Mouse (Mus musculus) T-helper 17 cell (primary cell): Measurements from ENCODE around the gene Zbed4.
"Not testable (repeated sequence)": the region's sequence is repeated elsewhere in the genome, so short reads cannot be mapped to it uniquely, and the experiment has no call there.

Experiments
- in situ Hi-C, 2 experiments: fragments of 300-600 bp; cut with MboI, MseI; formaldehyde crosslinking; loops; 1 replicate in 1 of 2; 2 replicates in 1 of 2; pipeline ENCODE4 v1.15.1; 2025; ENCODE audit warnings: high pct_unique_total_duplicates in 2 of 2

Zbed4 gene

DNA sequence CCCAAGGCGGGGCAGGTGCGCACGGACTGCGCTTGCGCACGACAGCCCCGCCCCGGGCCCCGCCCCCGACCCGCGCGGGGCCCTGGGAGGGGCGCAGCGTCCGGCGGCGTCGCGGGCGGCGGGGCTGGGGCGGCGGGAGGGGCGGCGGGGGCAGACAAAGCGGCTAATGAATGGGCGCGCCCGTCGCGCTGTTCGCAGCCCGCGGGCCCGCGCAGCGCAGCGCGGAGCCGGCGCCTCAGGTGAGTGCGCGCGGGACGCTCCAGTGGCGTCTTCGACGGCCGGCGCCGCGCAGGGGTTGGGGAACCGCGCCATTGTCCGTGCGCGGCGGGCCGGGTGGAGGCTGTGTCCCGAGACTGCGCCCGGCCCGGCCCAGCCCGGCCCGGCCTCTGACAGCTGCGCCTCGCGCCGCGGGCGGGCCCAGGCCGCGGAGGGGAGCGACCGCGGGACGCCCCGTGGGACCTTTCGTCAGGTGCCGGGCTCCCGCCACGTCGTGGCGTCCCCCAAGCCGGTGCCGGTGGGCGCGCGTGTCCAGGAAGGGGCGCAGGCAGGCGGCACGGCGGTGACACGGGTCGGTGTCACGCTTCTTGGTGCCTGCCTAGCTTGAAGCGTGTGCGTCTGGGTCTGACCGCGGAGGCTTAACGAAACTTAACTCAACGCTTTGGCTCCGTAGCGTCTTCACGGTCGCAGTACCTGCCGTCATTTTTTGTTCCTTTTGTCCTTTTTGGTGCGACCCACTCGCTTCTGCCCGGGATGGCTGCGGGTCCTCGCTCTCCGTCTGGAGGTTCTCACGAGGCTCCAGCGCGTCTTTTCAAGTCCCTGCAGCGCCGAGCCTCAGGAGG lies at the start of gene Zbed4:
Gene Zbed4, plus strand, starts transcription at position 97 of the 839 bp plus-strand sequence.
- in situ Hi-C loops = no loop called here

DNA sequence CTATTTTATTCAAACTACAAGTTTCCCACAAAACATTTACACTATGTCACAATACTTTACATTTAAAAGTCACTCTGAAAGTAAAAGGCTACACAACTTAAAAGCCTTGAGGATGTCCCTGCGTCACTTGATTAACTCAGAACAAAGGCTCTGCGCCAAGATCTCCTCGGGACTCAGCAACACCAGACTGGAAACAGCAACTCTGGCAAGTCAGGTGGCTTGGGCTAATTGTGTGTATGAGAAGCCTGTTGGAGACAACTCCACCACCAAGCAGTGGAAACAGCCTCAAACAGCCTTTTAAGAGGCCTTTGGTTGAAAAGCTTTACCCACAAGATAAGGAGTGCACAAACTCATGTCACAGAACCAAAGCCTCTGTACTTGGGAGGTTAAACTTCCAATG lies 49.0 kb upstream of the Zbed4 start:
- in situ Hi-C loops = no loop called here

DNA sequence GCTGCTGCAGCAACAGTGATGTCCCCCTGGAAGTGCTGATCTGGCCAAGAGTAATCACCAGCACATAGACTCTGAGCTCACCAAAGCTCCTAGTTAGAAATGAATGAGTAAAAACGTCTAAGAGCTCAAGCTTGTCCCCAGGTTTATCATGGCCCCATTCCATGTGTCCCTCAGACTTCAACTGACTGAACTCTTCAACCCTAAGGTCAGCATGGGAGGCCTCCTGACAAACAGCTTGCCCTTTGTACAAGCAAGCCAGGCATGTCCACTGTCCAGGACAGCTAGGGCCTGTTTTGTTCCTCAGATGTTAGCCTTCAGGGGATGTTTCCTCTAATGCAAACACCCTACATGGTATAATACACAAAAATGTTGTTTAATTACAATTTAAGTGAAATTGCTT lies 47.2 kb upstream of the Zbed4 start:
- in situ Hi-C loops = no loop called here

DNA sequence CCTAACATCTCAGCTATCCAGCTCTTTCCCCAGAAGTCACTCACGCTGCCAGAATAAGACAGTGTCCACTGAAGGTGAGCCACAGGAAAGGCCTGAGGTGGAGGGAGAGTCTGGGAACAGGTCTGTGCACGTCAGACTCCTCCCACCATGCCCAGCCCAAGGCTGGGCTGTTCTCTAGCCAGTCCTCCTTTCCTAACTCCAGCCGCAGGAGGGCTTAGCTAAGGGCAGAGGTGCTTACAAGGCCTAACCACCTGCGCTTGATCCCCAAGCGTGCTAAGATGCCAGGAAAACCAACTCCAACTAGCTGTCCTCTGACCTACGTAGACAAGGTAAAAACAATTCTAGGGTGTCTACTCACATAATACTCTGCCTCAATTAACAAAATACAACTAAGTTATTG lies 45.1 kb upstream of the Zbed4 start:
- in situ Hi-C loops = no loop called here

DNA sequence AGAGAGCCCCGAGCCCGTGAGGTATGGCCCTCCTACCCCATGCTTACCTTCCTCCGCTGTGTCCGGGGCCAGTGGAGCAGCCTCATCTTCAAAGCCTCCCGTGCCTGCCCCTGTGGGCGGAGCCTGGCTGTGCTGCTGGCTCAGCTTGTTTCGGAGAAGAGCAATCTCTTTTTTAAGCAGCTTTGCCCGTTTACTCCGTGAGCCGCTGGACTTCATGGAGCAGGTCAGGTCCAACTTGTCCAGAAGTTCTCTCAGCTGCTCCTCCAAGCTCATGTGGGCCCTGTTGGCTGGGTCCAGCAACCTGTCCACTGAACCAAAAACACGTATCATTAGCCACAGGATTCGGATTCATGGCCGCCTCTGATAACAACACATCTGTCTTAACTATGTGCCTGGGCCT lies 44.5 kb upstream of the Zbed4 start:
- in situ Hi-C loops = not testable (repeated sequence)

DNA sequence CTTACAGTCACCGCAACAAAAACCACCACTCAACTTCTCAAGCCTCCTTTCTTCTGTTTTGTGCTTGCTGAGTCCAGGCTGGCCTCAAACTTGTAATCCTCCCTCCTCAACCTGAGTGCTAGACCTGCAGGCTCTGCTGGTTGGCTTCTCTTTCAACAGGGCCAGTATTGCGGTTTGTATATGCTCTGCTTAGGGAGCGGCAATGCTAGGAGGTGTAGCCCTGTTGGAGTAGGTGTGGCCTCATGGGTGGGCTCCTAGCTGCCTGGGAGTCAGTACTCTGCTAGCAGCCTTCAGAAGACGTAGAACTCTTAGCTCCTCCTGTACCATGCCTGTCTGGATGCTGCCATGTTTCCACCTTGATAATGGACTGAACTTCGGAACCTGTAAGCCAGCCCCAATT lies 43.3 kb upstream of the Zbed4 start:
- in situ Hi-C loops = no loop called here

DNA sequence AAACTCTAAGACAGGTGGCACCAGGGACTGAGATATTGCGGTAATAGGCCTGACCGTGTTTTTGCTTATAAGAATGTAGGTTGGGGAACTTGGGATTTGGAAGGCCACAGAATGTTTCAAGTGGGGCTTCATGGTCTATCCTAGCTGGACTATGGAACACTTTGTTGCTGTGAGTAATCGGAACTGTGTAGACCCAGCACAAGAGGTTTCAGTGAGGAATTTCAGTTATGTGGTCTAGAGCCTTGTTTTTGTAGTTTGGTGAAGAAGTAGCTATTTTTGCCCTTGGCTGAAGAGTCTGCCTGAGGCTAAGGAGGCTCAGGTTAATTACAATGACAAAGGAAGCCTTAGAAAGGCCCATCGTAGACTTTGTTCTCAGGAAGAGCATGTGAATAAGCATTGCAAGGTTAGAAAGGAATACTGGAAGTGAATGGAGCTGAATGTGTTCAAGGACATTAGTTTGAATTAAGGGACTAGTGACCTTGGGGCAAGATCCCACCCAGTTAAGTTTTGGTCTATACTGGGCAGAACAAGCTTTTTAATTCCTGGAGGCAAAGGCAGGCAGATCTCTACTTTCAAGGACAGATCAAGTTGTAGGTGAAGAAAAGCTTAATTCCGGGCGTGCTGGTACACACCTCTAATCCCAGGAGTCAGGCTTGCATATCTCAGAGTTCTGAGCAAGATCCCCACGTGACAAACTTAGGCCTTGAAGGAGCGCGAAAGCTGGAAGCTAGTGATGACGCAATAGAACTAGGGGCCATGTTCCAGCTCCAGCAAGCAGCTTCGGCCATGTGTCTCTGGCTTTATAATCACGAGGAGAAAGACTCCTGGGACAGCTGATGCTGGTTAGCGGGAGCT lies 42.6 kb upstream of the Zbed4 start:
- in situ Hi-C loops = no loop called here

DNA sequence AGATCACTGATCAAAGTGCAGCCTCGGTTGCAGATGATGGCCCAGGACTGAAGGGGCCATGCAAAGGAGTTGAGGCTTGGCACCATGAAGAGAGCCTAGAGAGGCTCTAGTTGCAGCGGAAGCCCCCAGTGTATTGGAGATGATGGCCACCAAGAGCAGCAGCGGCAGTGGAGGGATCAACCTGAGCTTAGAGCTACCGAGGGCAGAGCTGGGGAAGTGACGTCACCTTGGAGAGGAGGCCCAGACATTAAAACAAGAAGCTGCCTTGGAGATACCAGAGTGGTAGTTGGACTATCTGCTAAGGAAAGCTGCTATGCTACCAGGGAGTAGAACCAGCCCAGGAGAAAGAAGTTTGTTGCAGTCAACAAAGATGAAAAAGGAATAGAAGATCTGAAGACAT lies 41.6 kb upstream of the Zbed4 start:
- in situ Hi-C loops = no loop called here

DNA sequence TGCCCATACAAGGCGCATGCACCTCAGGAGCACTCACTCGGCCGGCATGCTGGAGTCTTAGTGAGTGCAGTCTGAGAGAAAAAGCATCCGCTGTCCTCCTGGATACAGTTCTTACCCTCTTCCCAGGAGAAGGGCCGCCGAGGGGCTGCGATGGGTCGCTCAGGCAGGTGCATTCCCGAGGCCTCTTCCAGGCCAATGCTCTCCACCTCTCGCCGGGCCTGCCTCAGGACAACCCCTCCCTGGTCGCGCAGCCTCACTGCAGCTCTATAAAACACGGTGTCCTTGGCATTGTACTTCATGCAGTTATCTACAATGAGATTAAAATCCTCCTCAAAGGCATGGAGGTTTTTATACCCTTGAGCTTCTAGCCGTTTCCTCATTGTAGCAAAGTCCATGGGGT lies 39.0 kb upstream of the Zbed4 start:
- in situ Hi-C loops = no loop called here

DNA sequence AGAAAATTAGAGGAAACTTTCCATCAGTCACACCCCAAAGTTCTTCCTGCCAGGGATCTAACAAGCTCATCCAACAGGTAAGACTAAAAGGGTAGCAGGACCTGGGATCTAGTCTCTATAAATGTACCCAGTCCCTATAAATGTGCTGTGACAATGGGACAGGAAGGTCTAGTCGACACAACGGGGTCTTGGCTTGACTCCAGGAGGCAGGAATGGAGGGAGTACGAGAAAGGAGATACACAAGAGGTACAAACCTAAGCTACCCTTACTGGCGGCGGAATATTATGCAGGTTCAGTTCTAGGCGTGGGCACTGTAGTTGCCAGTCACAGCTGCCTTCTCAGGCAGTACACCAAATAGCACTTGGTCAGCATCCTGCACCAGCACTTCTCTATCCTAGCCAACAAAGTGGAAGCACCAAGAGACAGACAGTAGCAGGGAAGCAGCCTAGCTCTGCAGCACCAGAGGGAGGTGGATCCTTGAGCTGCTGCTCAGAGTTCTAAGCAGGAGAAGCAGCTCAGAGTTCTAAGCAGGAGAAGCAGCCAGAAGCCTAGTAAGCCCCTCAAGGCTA lies 37.4 kb upstream of the Zbed4 start:
- in situ Hi-C loops = no loop called here

DNA sequence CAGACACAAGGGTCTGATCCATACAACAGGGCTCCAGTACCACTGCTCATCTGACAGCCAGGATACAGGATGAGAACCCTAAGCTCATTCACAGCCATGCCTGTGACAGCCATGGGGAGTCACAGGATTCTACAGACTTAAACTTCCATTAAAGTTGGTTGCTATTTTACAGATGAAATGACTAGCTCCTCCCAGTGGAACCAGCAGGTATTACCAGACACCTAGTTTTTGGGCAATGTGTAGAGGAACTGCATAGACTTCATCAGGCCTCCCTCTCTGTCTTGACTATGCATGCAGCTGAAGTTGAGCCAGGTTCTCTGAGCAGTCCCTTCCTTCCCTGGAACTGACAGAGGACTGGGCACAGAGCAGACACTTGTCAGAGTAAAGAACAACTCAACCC lies 35.1 kb upstream of the Zbed4 start:
- in situ Hi-C loops = no loop called here

DNA sequence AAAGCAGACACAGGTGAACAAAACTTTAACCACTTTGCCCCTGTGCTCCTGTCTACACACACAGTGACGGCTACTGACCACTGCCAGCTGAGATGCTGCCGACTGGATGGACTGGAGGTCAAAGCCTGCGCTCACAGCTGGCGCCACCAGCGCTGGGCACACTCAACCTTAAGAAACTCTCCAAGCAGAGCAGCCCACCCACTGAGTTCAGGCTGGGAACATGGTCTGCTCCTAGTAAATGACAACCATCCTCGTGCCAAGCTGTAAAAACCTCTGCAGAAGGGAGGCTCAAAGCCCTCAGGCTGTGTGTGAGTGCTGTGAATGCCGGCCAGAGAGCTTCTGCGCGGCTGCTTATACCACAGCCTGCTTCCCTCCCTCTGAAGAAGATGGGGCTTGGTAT lies 34.2 kb upstream of the Zbed4 start:
- in situ Hi-C loops = no loop called here

DNA sequence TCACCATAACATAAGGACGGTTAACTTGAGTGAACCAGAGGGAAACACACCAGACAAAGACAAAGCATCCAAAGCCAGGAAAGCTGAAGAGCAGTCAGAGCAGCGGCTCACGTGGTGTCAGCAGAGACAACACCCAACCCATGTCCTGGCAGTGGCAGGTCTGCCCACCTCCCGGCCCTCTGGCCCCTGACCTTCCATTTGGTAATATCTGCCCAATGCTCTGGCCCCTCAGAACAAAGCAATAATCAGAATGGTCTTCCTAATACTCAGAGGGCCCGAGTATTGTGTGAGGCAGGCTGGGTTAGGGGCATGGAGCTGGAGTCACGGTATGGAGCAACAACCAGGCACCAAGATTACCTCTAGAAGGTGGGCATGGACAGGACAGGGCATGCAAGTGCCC lies 28.3 kb upstream of the Zbed4 start:
- in situ Hi-C loops = no loop called here

DNA sequence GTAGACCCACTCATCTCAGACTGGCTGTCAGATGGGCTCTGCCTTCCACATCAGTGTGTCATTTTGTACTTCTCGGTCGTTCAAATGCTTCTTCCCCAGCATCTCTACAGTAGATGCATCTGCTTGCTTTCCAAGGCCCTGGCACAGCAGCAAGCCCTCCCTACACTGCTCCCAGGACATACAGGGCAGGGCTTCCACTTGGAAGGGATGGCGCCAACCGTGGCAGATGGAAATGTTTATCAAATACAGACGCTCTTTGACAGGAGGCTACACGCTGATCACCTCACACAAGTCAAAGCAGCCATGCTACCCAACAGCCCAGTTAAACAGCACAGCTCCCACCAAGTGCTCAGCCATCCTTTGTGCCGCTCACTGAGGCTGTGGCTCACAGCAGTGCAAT lies 27.1 kb upstream of the Zbed4 start:
- in situ Hi-C loops = no loop called here

DNA sequence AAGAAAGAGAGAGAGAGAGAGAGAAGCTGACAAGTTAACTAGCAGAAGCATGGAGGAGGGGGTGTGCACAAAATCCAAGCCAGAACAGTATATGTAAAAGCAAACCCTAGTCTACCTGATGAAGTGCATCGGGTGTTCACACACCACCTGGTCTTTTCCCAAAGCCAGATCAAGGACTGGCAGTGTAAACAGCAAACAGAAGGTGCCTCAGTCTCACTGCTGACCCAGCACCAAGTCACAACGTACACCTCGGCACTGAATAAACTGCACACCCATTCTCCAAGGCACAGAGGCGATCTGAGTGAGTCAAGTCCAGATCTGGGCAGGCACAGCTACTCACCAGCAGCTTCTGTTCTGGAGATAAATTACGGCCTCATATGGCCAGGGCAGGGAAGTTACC lies 26.4 kb upstream of the Zbed4 start:
- in situ Hi-C loops = no loop called here

DNA sequence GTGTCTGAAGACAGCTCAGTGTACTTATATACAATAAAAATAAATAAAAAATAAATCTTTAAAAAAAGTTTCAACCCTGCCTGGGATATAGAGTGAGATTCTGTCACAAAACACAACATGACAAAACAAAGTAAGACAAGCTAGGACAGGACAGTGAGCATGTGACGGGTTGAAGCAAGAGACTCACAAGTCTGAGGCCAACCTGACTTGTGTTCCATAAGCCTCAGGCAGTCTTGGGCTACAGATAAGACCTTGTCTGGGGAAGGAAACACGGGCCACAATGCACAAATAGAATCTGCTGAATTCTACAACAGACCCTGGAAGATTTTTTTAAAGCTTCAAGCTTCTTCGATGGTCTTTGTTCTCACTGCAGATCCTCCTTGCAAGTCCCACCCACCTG lies 24.3 kb upstream of the Zbed4 start:
- in situ Hi-C loops = no loop called here

DNA sequence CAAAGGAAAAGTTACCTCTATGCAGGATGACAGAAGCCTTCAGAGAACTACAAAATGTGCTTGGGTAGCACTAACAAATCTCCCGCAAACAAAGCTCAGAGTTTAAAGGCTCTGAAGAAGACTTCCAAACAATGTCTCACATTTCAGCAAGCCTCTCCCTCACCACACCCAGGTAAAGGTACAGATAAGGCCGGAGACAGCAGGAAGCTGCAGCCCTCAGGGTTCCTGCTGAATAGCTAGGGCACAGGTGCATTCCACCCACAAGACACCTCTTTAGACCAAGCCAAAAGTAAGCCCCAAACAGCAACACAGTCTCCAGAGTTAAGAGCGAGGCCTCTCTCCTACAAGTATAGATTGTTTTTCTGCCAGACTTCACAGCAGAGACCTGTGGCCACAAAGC lies 20.7 kb upstream of the Zbed4 start:
- in situ Hi-C loops = no loop called here

DNA sequence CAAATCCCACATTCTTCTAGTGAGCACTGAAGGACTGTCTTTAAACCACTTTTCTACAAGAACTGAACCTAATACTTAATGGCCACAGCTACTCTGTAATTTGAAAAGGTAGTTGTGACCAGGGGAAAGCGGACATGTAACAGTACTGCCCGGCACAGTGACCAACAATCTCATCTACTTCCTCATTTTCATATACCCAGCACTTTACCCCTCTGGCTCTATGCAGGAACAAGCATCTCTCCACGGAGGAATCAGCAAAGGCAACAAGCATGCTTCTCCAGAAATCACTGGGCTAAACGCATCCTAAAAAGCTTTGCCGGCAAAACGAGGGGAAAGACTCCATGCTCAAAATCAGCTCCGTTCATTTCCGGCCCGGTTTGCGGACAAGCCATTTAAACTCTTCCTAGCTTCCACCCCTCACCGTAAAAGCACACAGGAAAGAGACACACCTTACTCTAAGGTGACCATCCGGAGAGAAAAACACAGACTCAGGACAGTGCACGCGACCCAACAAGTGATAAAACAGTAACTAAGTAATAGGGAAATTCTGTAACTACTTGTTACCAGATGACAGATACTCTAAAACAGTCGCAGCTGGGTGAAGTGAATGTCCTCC lies 18.9 kb upstream of the Zbed4 start:
- in situ Hi-C loops = no loop called here

DNA sequence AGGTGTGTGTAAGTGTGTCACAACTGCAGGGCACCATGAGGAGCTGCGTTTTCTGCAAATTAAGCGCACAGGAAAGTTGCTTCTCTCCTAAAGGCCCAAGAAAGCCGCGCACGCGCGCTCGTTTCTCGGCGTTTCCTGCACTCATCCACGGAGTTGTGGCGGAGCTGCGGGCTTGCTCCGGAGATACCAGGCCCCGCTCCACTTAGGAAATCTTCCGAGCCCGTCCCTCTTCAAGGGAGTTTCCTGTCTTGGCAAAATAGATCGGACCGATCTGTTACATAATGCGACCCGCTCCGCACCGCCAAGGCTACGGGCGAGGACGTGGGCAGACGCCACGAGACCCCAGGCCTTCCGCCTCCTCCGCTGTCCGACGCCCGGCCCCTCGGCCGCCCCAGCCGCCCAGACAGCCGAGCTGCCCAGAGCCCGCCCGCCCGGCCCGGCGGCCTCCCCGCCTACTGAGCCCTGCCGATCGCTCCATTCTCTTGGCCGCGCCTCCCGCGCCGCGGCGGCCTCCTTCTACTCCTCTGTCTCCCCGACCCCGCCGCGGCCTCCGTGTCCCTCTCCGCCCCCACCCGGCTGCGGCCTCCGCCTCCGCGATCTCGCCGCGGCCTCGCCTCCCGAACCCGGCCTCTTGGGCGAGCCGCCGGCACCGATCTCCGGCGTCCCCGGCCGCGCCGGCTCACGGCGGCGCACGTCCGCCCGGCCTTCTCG lies 18.3 kb upstream of the Zbed4 start:
- in situ Hi-C loops = no loop called here

DNA sequence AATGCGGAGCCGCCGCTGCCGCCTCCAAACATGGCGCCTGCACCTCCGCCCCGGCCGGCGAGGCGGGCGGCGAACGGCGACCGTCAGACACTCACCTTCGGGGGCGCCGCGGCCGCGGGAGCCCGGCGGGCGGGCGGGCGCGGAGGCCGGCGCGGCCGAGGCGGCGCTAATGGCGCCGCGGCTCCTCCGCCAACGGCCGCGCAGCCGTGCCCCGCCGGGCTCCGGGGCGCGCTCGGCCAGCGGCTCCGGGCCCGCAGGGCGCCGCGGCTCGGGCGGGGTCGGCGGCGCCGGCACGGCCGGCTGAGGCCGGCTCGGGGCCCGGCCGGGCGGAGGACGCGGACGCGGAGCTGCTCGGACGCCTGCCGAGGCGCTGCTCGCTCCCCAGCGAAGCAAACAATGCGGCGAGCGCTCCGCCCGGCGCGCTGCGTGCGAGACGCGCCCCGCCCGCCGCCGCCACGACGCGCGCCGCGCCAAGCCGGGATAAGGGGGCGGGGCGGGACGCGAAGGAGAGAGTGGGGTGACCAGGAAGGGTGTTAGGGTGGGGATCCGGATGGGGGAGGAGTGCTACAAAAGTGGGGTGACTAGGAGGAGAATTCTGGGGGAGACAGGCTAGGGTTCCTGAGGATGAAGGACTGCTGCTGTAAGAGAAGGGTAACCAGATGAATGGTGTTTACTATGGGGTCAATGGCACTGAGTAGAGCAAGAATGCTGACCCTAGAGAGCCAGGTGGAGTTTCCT lies 17.5 kb upstream of the Zbed4 start, which contains the start of gene Brd1:
Gene Brd1, minus strand, starts transcription at position 400 of the 738 bp plus-strand sequence.
- in situ Hi-C loops = no loop called here

DNA sequence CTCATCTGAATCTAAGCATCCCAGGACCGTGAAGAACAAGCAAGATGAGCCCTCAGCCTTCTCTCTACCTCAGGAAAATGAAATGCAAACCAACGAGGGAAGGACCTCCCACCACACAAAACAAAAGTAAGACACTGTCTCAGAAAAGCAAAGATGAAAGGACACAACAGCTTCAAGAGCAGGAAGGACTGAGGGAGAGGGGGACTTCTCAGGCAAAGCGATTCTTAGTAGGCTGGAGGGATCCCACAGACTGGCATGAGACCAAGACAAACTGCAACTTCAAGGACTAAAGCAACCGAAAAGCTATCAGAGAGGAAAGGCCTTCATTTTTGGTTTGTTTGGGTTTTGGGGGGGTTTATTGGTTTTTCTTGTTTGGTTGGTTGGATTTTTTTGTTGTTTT lies 15.3 kb upstream of the Zbed4 start:
- in situ Hi-C loops = no loop called here
